Mouse (Mus musculus): ENCODE measurements around the gene Pbrm1. TPM values are rescaled to one million over a fixed set of nuclear protein-coding genes. Genes with fewer than 3 reads are reported as not detected.

Gene Pbrm1
- total RNA-seq (2021) (10 to 100 TPM; 49.6 to 52.8 TPM), polyA plus RNA-seq (2012; rRNA removed) (7.7 and 15.7 TPM in 2 replicates)
- long read RNA-seq, partial matches to known transcripts, result 1 of 7 reads
- long read RNA-seq, other reads (novel, unspliced or antisense), result 6 of 7 reads

DNA sequence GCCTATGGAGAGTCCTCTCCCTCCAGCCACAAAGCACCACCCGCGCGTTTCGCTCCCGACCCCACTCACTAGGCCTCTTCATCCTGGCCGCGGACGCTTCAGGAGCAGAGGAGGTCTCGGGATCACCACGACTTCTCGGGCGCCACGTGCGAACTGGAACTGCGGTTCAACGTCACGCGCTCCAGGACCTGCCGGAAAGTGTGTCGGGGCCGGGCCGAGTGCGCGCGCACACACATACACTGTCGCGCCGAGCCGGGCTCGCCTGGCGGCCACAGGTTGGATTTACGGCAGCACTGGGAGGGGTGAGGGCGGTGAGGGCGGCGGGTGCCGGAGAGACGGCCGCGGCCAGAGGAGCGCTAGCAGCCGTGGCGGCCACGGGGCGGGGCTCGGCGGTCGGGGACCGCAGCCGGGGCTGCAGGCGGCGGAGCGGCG lies at the start of gene Pbrm1, which contains the start of gene Gnl3:
Pbrm1 (plus strand) TSS at position 279 of the 432 bp plus-strand sequence.
Gnl3 (minus strand) TSS at position 293 of the 432 bp plus-strand sequence.
- intact Hi-C loops (cut with DNase I), result loop anchor here (1.0 kb wide), 1 partner anchor 18 kb away; the partner anchor contains the start of genes Glt8d1 and Spcs1
- DNase-seq, result peak; percentile 97 to 98
- Histone ChIP-seq H3K4me1 (ENCODE audit: control insufficient read depth, insufficient read depth, low read length) (peaks cover 7% of the 10 kb centered on the region), H3K27me3 (ENCODE audit: control insufficient read depth, insufficient read depth, low read length) (no peaks in the 10 kb centered on the region), H3K9ac (ENCODE audit: low read depth, low read length) (peak within 1 kb of the TSS; percentile 94), H3K27ac (peak within 1 kb of the TSS; percentile 84), H3K79me2 (replicated peaks; ENCODE audit: control insufficient read depth, insufficient read depth, low read length) (0 out of 2 replicates have a peak, but pooled peaks cover 3% of the 10 kb centered on the region), H3K4me3 (peak within 1 kb of the TSS; percentile 69), H3K36me3 (ENCODE audit: control insufficient read depth, insufficient read depth, low read length) (peaks cover 23% of the 10 kb centered on the region)
- 1% methylated on average over 48 of the region's 53 CpGs for WGBS
- TF ChIP-seq EP300 (IDR thresholded peaks at IDR 0.05; ENCODE audit: insufficient read depth, low read depth, low read length), result 0 out of 2 replicates have a peak, but pooled peaks have one; percentile 16
- TF ChIP-seq POLR2A (IDR thresholded peaks at IDR 0.05; ENCODE audit: insufficient read depth, low read depth, low read length), result peak; percentile 78
- peak; percentile 41 for TF ChIP-seq CTCF (IDR thresholded peaks at IDR 0.05)

DNA sequence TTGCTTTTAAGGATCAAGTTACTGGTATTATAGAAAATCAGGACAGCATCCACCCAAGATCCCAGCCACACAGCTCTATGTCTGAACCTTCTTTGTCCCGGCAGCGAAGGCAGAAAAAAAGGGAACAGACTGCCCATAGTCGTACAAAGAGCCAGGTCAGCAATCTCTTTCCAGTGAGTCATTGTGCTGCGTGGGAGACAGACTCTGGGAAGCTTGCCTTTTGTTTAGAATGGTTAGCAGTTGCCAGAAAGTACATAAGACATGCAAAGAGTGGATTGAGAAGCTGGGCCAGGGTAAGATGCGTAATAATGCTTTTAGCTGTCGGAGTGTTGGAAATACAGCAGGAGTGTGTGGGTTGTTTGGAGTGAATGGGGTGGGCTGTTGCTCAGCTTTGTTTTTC lies 44.7 kb upstream of the Pbrm1 start:
- DNase-seq, result peak in 1 of 2 experiments; percentile 28

DNA sequence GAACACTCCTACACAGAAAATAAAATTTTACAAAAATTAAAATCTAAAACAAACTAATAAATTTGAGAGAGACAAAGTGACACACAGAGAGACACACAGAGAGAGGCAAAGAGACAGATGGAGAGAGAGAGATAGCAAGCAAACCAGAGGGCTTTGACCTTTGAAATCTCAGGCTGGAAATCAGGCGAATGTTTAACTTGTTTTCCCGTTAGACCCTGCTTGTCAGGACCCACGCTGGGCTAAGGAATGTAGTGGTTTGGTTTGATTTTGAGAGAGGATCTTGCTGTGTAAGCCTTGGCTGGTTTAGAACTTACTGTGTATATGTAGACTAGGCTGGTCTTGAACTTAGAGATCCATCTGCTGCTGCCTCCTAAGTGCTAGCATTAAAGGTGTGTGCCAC lies 42.7 kb upstream of the Pbrm1 start:
- H3K79me2 ChIP-seq (replicated peaks; ENCODE audit: control insufficient read depth, insufficient read depth, low read length), result no peaks in the 10 kb centered on the region
- WGBS, result 73% methylated on average over 3 of the region's 3 CpGs

More for the DNA sequence above, 44.7 kb upstream of the Pbrm1 start:
- Histone ChIP-seq H3K4me1 (ENCODE audit: control insufficient read depth, insufficient read depth, low read length) (no peaks in the 10 kb centered on the region; the same call in 1 of the 2 replicates), H3K79me2 (replicated peaks; ENCODE audit: control insufficient read depth, insufficient read depth, low read length) (no peaks in the 10 kb centered on the region), H3K36me3 (ENCODE audit: control insufficient read depth, insufficient read depth, low read length) (no peaks in the 10 kb centered on the region), H3K9ac (ENCODE audit: low read depth, low read length) (no peak overlapping the region), H3K27me3 (ENCODE audit: control insufficient read depth, insufficient read depth, low read length) (no peaks in the 10 kb centered on the region), H3K4me3 (no peak overlapping the region), H3K27ac (no peak overlapping the region)
- 48% methylated on average over 6 of the region's 6 CpGs for WGBS
- TF ChIP-seq CTCF (IDR thresholded peaks at IDR 0.05) (no peak), EP300 (IDR thresholded peaks at IDR 0.05; ENCODE audit: insufficient read depth, low read depth, low read length) (no peak), POLR2A (IDR thresholded peaks at IDR 0.05; ENCODE audit: insufficient read depth, low read depth, low read length) (no peak)
- intact Hi-C loops (cut with DNase I), result no loop called here

DNA sequence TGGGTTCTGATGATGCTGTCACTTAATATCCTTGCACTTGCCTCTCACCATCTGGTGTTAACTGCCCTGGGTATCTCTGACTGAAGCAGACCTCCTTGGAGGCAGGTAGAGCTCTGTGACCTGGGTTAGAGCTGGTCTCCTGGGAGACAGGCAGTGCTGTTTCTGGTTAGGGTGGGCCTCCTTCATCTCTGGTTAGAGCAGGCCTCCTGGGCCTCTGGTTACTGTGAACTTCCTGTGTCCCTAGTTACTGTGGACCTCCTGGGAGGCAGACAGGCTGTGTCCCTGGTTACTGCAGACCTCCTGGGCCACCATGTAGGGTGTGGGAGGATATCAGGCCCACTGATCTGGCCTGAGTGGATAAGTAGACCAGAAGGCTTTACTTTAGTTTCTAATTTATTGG lies 22.5 kb upstream of the Pbrm1 start:
- TF ChIP-seq CTCF (IDR thresholded peaks at IDR 0.05), result no peak
- TF ChIP-seq EP300 (IDR thresholded peaks at IDR 0.05; ENCODE audit: insufficient read depth, low read depth, low read length), result no peak
- TF ChIP-seq POLR2A (IDR thresholded peaks at IDR 0.05; ENCODE audit: insufficient read depth, low read depth, low read length), result no peak
- intact Hi-C loops (cut with DNase I), result no loop called here
- Histone ChIP-seq H3K9ac (ENCODE audit: low read depth, low read length) (no peak overlapping the region), H3K27ac (no peak overlapping the region), H3K36me3 (ENCODE audit: control insufficient read depth, insufficient read depth, low read length) (no peaks in the 10 kb centered on the region; the same call in 1 of the 2 replicates), H3K79me2 (replicated peaks; ENCODE audit: control insufficient read depth, insufficient read depth, low read length) (no peaks in the 10 kb centered on the region), H3K4me3 (no peak overlapping the region), H3K27me3 (ENCODE audit: control insufficient read depth, insufficient read depth, low read length) (no peaks in the 10 kb centered on the region), H3K4me1 (ENCODE audit: control insufficient read depth, insufficient read depth, low read length) (no peaks in the 10 kb centered on the region)
- DNase-seq, result no peak

More for the DNA sequence above, 42.7 kb upstream of the Pbrm1 start:
- no peak for TF ChIP-seq EP300 (IDR thresholded peaks at IDR 0.05; ENCODE audit: insufficient read depth, low read depth, low read length)
- TF ChIP-seq CTCF (IDR thresholded peaks at IDR 0.05), result no peak
- no peak for TF ChIP-seq POLR2A (IDR thresholded peaks at IDR 0.05; ENCODE audit: insufficient read depth, low read depth, low read length)
- Histone ChIP-seq H3K4me3 (no peak overlapping the region), H3K36me3 (ENCODE audit: control insufficient read depth, insufficient read depth, low read length) (no peaks in the 10 kb centered on the region), H3K27me3 (ENCODE audit: control insufficient read depth, insufficient read depth, low read length) (no peaks in the 10 kb centered on the region), H3K9ac (ENCODE audit: low read depth, low read length) (no peak overlapping the region), H3K27ac (no peak overlapping the region), H3K4me1 (ENCODE audit: control insufficient read depth, insufficient read depth, low read length) (no peaks in the 10 kb centered on the region; the same call in 1 of the 2 replicates)
- intact Hi-C loops (cut with DNase I), result no loop called here
- DNase-seq, result no peak

DNA sequence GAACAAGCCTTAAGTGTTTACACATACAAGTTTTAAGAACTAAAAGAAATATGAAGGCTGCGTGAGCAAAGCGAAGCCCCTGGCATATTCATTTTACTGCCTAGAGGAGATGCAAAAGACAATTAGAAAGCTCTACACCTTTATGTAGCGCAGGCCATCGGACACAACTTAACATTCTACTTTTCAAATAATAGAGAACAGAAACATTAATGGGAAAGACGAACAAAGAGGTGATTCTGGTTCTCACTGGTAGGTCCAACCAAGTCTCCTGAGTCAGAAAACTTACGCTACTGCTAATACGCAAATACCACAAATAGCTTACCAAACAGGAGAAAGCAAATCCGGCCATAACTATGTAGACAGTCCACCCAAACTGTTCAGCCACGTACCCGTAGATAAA lies 18.6 kb upstream of the Pbrm1 start:
- Histone ChIP-seq H3K4me3 (peak overlapping the region; percentile 70), H3K36me3 (ENCODE audit: control insufficient read depth, insufficient read depth, low read length) (no peaks in the 10 kb centered on the region; the same call in 1 of the 2 replicates), H3K27me3 (ENCODE audit: control insufficient read depth, insufficient read depth, low read length) (no peaks in the 10 kb centered on the region), H3K4me1 (ENCODE audit: control insufficient read depth, insufficient read depth, low read length) (no peaks in the 10 kb centered on the region; the same call in 1 of the 2 replicates), H3K9ac (ENCODE audit: low read depth, low read length) (no peak overlapping the region; the same call in 1 of the 2 replicates), H3K79me2 (replicated peaks; ENCODE audit: control insufficient read depth, insufficient read depth, low read length) (no peaks in the 10 kb centered on the region), H3K27ac (peak overlapping the region; percentile 85; the same call in 1 of the 2 replicates)
- 49% methylated on average over 10 of the region's 10 CpGs for WGBS
- intact Hi-C loops (cut with DNase I), result no loop called here
- no peak for TF ChIP-seq CTCF (IDR thresholded peaks at IDR 0.05)
- no peak for TF ChIP-seq POLR2A (IDR thresholded peaks at IDR 0.05; ENCODE audit: insufficient read depth, low read depth, low read length)
- no peak for TF ChIP-seq EP300 (IDR thresholded peaks at IDR 0.05; ENCODE audit: insufficient read depth, low read depth, low read length)
- no peak for DNase-seq

DNA sequence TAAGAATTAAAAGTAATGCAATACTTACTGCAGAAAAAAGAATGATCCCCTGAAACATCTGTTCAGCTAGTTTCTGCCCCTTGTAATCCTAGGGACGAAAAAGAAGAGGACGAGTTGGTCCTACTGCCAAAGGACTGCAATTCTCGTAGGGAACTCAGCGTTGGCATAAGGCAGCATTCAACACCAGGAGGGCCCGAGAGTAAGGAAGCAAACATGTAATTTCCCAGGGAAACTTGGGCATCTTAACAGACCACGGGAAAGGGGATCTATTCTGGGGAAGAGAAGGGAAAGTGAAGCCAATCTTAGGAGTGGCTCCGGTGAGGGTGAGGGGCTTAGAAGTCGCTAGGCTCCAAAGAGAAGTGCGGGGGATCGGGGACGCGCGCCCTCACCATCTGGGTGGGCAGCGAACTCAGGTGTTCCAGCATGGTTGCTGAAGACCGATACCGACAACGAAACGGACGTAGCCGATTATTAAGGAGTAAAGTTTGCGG lies 18.1 kb upstream of the Pbrm1 start:
- Histone ChIP-seq H3K79me2 (replicated peaks; ENCODE audit: control insufficient read depth, insufficient read depth, low read length) (no peaks in the 10 kb centered on the region), H3K36me3 (ENCODE audit: control insufficient read depth, insufficient read depth, low read length) (no peaks in the 10 kb centered on the region; the same call in 1 of the 2 replicates), H3K4me3 (peak overlapping the region; percentile 70), H3K27ac (peak overlapping the region; percentile 85), H3K9ac (ENCODE audit: low read depth, low read length) (peak overlapping the region; percentile 63), H3K27me3 (ENCODE audit: control insufficient read depth, insufficient read depth, low read length) (no peaks in the 10 kb centered on the region), H3K4me1 (ENCODE audit: control insufficient read depth, insufficient read depth, low read length) (no peaks in the 10 kb centered on the region; the same call in 1 of the 2 replicates)
- WGBS, result under 1% methylated on average over 21 of the region's 21 CpGs
- intact Hi-C loops (cut with DNase I), result loop anchor here (1.0 kb wide), 1 partner anchor 18 kb away; the partner anchor contains the start of genes Gnl3 and Pbrm1
- no peak for TF ChIP-seq EP300 (IDR thresholded peaks at IDR 0.05; ENCODE audit: insufficient read depth, low read depth, low read length)
- TF ChIP-seq POLR2A (IDR thresholded peaks at IDR 0.05; ENCODE audit: insufficient read depth, low read depth, low read length), result no peak
- peak; percentile 11; the same call in 1 of the 2 replicates for TF ChIP-seq CTCF (IDR thresholded peaks at IDR 0.05)
- no peak for DNase-seq

Data from heart, adult 2 months (tissue).